Mouse (Mus musculus): ENCODE data around the gene Fst. TPM values are rescaled to one million over a fixed set of nuclear protein-coding genes. Genes with fewer than 3 reads are reported as not detected.

Fst gene
- total RNA-seq, 1 experiment = 16.6 TPM

DNA sequence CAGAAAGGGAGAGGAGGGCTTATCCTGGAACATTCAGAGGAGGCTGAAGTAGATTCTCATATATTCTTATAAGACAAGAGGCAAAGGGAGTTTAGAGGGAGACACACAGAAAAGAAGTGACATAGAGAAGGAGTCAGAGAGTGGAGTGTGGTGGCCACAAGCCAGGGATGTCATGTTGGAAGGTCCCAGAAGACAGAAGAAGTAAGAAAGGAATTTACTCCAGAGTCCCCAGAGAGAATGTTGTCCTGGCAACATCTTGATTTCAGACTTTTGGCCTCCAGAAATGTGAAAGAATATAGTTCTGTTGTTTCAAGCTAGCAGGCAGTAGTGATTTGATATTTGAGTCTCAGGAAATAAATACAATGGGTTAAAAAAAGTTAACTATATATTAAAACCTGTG, 46.4 kb downstream of the Fst start:
- no peak for TF ChIP-seq HCFC1 (IDR thresholded peaks at IDR 0.05; ENCODE audit: borderline replicate concordance, insufficient read depth, low read length)
- no peak for TF ChIP-seq ZNF384 (IDR thresholded peaks at IDR 0.05; ENCODE audit: low read depth, low read length)
- TF ChIP-seq MAFK (IDR thresholded peaks at IDR 0.05; ENCODE audit: insufficient read depth, low read depth, low read length) = no peak
- no peak for TF ChIP-seq ZC3H11A (IDR thresholded peaks at IDR 0.05; ENCODE audit: borderline replicate concordance, low read depth, low read length)
- TF ChIP-seq CHD2 (IDR thresholded peaks at IDR 0.05; ENCODE audit: low read depth, low read length) = no peak
- no peak for DNase-seq (ENCODE audit: low read depth, low spot score)
- H3K27ac ChIP-seq (ENCODE audit: insufficient read depth, low read depth, low read length, poor library complexity, severe bottlenecking) = no peak overlapping the region
- peaks cover 0 to 2% of the 10 kb centered on the region in 2 experiments; a peak in 2 of 4 replicates for H3K4me1 ChIP-seq (ENCODE audit: control insufficient read depth in 2 of 2, insufficient read depth in 2 of 2, low read length in 2 of 2, poor library complexity in 1 of 2)
- no peaks in the 10 kb centered on the region for H3K9me3 ChIP-seq (ENCODE audit: control insufficient read depth, insufficient read depth, low read depth, low read length)
- in situ Hi-C loops (cut with MboI; ENCODE audit: low sequenced_read_pairs in 2 of 2, unreplicated experiment in 2 of 2) = no loop called here
- no peak overlapping the region for H3K4me3 ChIP-seq (ENCODE audit: insufficient read depth in 1 of 2, low read depth in 1 of 2, low read length in 2 of 2, poor library complexity in 1 of 2, severe bottlenecking in 1 of 2)
- no peaks in the 10 kb centered on the region for H3K36me3 ChIP-seq (ENCODE audit: control insufficient read depth, insufficient read depth, low read length, poor library complexity, severe bottlenecking)
- H3K9ac ChIP-seq (ENCODE audit: insufficient read depth, low read depth, low read length, poor library complexity, severe bottlenecking) = no peak overlapping the region

DNA sequence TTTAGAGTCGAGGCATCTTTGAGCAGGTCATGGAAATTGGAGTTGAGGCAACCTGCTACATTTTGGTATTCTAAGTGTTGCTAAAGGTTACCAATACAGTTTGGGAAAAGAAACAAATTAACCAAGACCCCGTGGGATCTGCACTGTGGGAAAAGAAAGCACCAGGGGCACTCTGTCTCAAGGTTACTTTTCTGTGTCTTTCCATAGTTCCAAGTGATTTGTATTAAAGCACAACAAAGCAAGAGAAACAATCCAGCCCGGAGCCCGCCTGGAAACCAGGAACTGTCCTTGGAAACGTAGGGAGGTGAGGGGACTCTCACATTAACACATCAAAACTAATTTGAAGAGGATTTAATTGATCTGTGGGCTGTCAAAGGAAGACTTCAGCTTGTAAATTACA, 51.9 kb downstream of the Fst start:
- no peaks in the 10 kb centered on the region for H3K36me3 ChIP-seq (ENCODE audit: control insufficient read depth, insufficient read depth, low read length, poor library complexity, severe bottlenecking)
- no peak for TF ChIP-seq ZC3H11A (IDR thresholded peaks at IDR 0.05; ENCODE audit: borderline replicate concordance, low read depth, low read length)
- no peak for TF ChIP-seq CHD2 (IDR thresholded peaks at IDR 0.05; ENCODE audit: low read depth, low read length)
- TF ChIP-seq MAFK (IDR thresholded peaks at IDR 0.05; ENCODE audit: insufficient read depth, low read depth, low read length) = no peak
- no peak for TF ChIP-seq ZNF384 (IDR thresholded peaks at IDR 0.05; ENCODE audit: low read depth, low read length)
- TF ChIP-seq HCFC1 (IDR thresholded peaks at IDR 0.05; ENCODE audit: borderline replicate concordance, insufficient read depth, low read length) = no peak
- in situ Hi-C loops (cut with MboI; ENCODE audit: low sequenced_read_pairs in 2 of 2, unreplicated experiment in 2 of 2) = no loop called here
- H3K4me3 ChIP-seq (ENCODE audit: insufficient read depth in 1 of 2, low read depth in 1 of 2, low read length in 2 of 2, poor library complexity in 1 of 2, severe bottlenecking in 1 of 2) = no peak overlapping the region
- H3K9me3 ChIP-seq (ENCODE audit: control insufficient read depth, insufficient read depth, low read depth, low read length) = no peaks in the 10 kb centered on the region
- no peak overlapping the region for H3K27ac ChIP-seq (ENCODE audit: insufficient read depth, low read depth, low read length, poor library complexity, severe bottlenecking)
- peak; percentile 60 for DNase-seq (ENCODE audit: low read depth, low spot score)
- H3K4me1 ChIP-seq (ENCODE audit: control insufficient read depth in 2 of 2, insufficient read depth in 2 of 2, low read length in 2 of 2, poor library complexity in 1 of 2) = peaks cover 4 to 5% of the 10 kb centered on the region in 2 experiments; a peak in 2 of 4 replicates
- no peak overlapping the region for H3K9ac ChIP-seq (ENCODE audit: insufficient read depth, low read depth, low read length, poor library complexity, severe bottlenecking)

DNA sequence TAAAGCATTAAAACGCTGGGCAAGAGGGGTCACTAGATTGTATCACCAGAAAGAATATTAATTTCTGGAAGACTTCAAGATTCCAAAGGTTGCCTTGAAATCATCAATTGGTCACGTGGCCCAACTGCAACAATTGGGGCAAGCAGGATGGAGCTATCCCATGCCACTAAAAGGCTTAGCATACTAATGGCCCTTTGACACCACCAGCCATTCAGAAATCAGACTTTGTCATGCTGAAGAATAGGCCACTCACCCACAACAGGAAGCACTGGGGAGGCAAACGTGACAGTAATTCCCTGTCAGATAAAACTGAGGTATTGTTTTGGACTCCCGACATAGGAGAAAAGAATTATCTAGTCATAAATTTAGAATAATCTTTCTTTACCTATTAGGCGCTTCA, 52.3 kb downstream of the Fst start:
- Histone ChIP-seq H3K9ac (ENCODE audit: insufficient read depth, low read depth, low read length, poor library complexity, severe bottlenecking) (no peak overlapping the region), H3K4me1 (ENCODE audit: control insufficient read depth in 2 of 2, insufficient read depth in 2 of 2, low read length in 2 of 2, poor library complexity in 1 of 2) (peaks cover 4 to 5% of the 10 kb centered on the region in 2 experiments; a peak in 2 of 4 replicates), H3K9me3 (ENCODE audit: control insufficient read depth, insufficient read depth, low read depth, low read length) (no peaks in the 10 kb centered on the region), H3K27ac (ENCODE audit: insufficient read depth, low read depth, low read length, poor library complexity, severe bottlenecking) (no peak overlapping the region), H3K4me3 (ENCODE audit: insufficient read depth in 1 of 2, low read depth in 1 of 2, low read length in 2 of 2, poor library complexity in 1 of 2, severe bottlenecking in 1 of 2) (no peak overlapping the region), H3K36me3 (ENCODE audit: control insufficient read depth, insufficient read depth, low read length, poor library complexity, severe bottlenecking) (no peaks in the 10 kb centered on the region)
- no peak for TF ChIP-seq ZNF384 (IDR thresholded peaks at IDR 0.05; ENCODE audit: low read depth, low read length)
- no peak for TF ChIP-seq CHD2 (IDR thresholded peaks at IDR 0.05; ENCODE audit: low read depth, low read length)
- no peak for TF ChIP-seq MAFK (IDR thresholded peaks at IDR 0.05; ENCODE audit: insufficient read depth, low read depth, low read length)
- TF ChIP-seq HCFC1 (IDR thresholded peaks at IDR 0.05; ENCODE audit: borderline replicate concordance, insufficient read depth, low read length) = no peak
- TF ChIP-seq ZC3H11A (IDR thresholded peaks at IDR 0.05; ENCODE audit: borderline replicate concordance, low read depth, low read length) = no peak
- no peak for DNase-seq (ENCODE audit: low read depth, low spot score)
- in situ Hi-C loops (cut with MboI; ENCODE audit: low sequenced_read_pairs in 2 of 2, unreplicated experiment in 2 of 2) = no loop called here

DNA sequence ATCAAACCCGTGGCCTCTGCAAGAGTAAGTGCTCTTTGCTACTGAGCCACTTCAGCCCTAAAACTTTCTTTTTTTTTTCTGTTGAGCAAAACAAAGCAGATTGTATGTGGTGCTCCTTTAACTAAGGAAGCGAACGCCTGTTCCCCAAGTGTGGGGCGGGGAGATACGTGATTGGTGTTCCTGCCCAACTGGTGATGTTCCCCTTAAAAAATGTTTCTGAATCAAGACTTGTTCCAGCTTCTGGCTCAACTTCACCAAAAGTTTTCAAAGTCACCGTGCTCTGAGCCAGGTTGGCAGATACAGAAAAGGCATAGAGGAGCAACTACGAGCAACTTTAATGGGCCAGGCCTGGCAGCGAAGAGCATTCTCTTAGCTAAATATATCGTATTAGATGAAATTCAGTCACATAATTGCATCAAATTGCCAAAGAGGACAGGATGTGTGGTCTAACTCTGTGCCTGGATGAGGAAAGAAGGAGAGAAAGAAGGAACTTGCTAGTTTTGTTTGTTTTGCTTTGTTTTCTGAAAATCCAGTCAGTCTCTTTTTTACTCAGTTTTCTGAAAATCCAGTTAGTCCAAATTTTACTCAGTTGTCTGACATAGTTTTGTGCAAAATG, 53.5 kb downstream of the Fst start:
- no peak overlapping the region for H3K27ac ChIP-seq (ENCODE audit: insufficient read depth, low read depth, low read length, poor library complexity, severe bottlenecking)
- DNase-seq (ENCODE audit: low read depth, low spot score) = no peak
- no peaks in the 10 kb centered on the region for H3K36me3 ChIP-seq (ENCODE audit: control insufficient read depth, insufficient read depth, low read length, poor library complexity, severe bottlenecking)
- in situ Hi-C loops (cut with MboI; ENCODE audit: low sequenced_read_pairs in 2 of 2, unreplicated experiment in 2 of 2) = no loop called here
- peaks cover 4 to 5% of the 10 kb centered on the region in 2 experiments; a peak in 2 of 4 replicates for H3K4me1 ChIP-seq (ENCODE audit: control insufficient read depth in 2 of 2, insufficient read depth in 2 of 2, low read length in 2 of 2, poor library complexity in 1 of 2)
- no peaks in the 10 kb centered on the region for H3K9me3 ChIP-seq (ENCODE audit: control insufficient read depth, insufficient read depth, low read depth, low read length)
- TF ChIP-seq ZNF384 (IDR thresholded peaks at IDR 0.05; ENCODE audit: low read depth, low read length) = no peak
- no peak overlapping the region for H3K9ac ChIP-seq (ENCODE audit: insufficient read depth, low read depth, low read length, poor library complexity, severe bottlenecking)
- no peak overlapping the region for H3K4me3 ChIP-seq (ENCODE audit: insufficient read depth in 1 of 2, low read depth in 1 of 2, low read length in 2 of 2, poor library complexity in 1 of 2, severe bottlenecking in 1 of 2)

Other genes with a start within 250 kb of the Fst start
- gene Ndufs4, start 70.7 kb downstream of the Fst start, total RNA-seq (2012; rRNA removed) = 265 and 334 TPM in 2 replicates